Mouse (Mus musculus): ENCODE measurements around the gene Kng2.

DNA sequence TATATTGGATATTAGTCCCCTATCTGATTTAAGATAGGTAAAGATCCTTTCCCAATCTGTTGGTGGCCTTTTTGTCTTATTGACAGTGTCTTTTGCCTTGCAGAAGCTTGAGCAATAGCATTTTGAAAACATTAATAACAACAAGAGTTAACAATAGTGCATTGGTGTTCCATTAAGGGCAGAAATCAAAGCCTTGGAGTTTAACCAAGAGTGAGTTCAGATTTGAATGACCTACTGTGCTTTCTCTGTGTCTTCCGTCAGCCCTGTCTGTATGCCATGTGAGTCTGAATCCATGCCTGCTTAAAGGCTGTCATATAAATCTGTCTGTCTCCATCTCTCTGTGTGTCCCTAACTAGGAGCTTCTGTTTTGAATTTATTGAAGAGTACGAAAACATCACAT, 81.9 kb downstream of the Kng2 start:
- TF ChIP-seq POLR2A (IDR thresholded peaks at IDR 0.05; ENCODE audit: low read depth, low read length) (no peak), CTCF (IDR thresholded peaks at IDR 0.05; ENCODE audit: extremely low read depth, insufficient read length, insufficient replicate concordance, low read depth, low read length) (no peak)
